Mouse (Mus musculus) embryonic facial prominence, embryonic 12.5 days (tissue): Measurements from ENCODE around the gene Tmprss9. TPM values are rescaled to one million over a fixed set of nuclear protein-coding genes. Genes with fewer than 3 reads are reported as not detected.
A peak's percentile ranks its signal among the peaks of the same experiment; 100 is the strongest.

Experiments
- ATAC-seq: fragments of 200-750 bp; cut with Nextera tagmentation; 2 replicates; pipeline ENCODE4 v1.8.0; 2017; ENCODE audit not compliant: insufficient number of reproducible peaks, insufficient read depth, low FRiP score, low TSS enrichment
- H3K27ac ChIP-seq: fragments of 300-500 bp; sonication (generic); 2 replicates; pipeline ENCODE4 v1.5.1; 2016; ENCODE audit warnings: mild to moderate bottlenecking
- H3K27me3 ChIP-seq: fragments of 300-500 bp; sonication (generic); 2 replicates; pipeline ENCODE4 v1.6.1; 2016; ENCODE audit warnings: mild to moderate bottlenecking, moderate library complexity
- H3K36me3 ChIP-seq: fragments of 300-500 bp; sonication (generic); 2 replicates; pipeline ENCODE4 v1.6.1; 2016; ENCODE audit warnings: mild to moderate bottlenecking
- H3K4me1 ChIP-seq: fragments of 300-500 bp; sonication (generic); 2 replicates; pipeline ENCODE4 v1.6.1; 2016
- H3K4me2 ChIP-seq: fragments of 300-500 bp; sonication (generic); replicated peaks from 2 replicates; pipeline ENCODE4 v1.6.1; 2016; ENCODE audit warnings: mild to moderate bottlenecking, moderate library complexity
- H3K4me3 ChIP-seq: fragments of 300-500 bp; sonication (generic); 2 replicates; pipeline ENCODE4 v1.5.1; 2016; ENCODE audit warnings: mild to moderate bottlenecking
- H3K9ac ChIP-seq: fragments of 300-500 bp; sonication (generic); 2 replicates; pipeline ENCODE4 v1.6.1; 2016; ENCODE audit warnings: mild to moderate bottlenecking, moderate library complexity
- H3K9me3 ChIP-seq: fragments of 300-500 bp; sonication (generic); 2 replicates; pipeline ENCODE4 v1.6.1; 2016; ENCODE audit warnings: mild to moderate bottlenecking, moderate library complexity
- WGBS: fragments of 180-500 bp; shearing (Covaris S2); methylation state at CpG from one replicate; pipeline ENCODE4 v1.1.7; 2016; 5-methylcytosine and 5-hydroxymethylcytosine counted together
- polyA plus RNA-seq: library from polyadenylated mRNA; unstranded; fragments of >200 nt; fragmentation: Nextera tagmentation; extraction: Ambion mirVana; gene quantifications from 2 replicates; pipeline ENCODE4 v1.2.1, GENCODE M21; 2016

Gene Tmprss9
- polyA plus RNA-seq, 1 experiment from 2014 or later = 0.09 TPM

DNA sequence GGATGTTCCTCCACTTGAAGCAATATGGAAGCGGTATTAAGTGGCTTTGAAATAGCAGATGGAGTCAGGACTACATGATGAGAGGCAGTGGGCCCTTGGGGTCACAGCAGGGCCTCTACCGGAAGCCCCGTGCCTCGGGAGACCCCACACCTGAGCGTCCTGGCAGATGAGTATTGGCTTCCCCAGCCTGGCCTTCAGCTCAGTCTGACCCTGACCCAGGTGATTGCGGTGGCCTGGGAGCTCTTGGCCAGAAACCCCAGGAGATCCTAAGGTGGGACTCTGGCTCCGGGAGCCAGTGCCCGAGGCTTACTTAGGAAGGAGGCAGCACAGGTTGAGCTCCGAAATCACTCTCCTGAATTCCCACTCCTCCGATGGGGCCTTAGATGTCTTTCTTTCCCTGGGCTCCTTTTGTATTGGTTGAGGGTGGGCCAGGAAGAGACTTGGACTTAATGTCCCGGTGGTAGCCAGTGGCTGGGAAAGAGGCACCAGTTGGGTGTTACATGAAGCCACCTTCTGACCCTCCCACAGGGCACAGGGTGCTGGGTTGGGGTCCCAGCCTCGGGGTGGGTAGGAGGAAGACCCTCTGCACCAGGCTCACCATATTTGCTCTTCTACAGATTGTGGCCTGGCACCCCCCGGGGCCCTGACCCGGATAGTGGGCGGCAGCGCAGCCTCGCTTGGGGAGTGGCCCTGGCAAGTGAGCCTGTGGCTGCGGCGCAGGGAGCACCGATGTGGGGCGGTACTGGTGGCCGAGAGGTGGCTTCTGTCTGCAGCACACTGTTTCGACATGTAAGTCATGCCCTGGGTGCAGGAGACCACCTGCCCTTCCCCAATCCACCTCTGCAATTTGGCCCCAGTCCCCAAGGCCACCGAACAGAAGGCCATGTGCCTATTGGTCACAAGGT lies 25.2 kb downstream of the Tmprss9 start:
- H3K4me3 ChIP-seq = no peak overlapping the region

GRCm38 (mm10) chr10:80897861-80898510 lies 26.3 kb downstream of the Tmprss9 start:
- H3K9ac ChIP-seq = no peak overlapping the region
- H3K36me3 ChIP-seq = peaks cover 15% of the 10 kb centered on the region
- no peaks in the 10 kb centered on the region for H3K27me3 ChIP-seq
- 36% methylated on average over 41 of the region's 41 CpGs for WGBS
- H3K27ac ChIP-seq = no peak overlapping the region
- no peaks in the 10 kb centered on the region for H3K9me3 ChIP-seq
- peak overlapping the region; percentile 29 for H3K4me2 ChIP-seq
- no peak overlapping the region for H3K4me3 ChIP-seq
- no peak for ATAC-seq
- peaks cover 19% of the 10 kb centered on the region for H3K4me1 ChIP-seq

More for the DNA sequence above, 25.2 kb downstream of the Tmprss9 start:
- Histone ChIP-seq H3K27me3 (no peaks in the 10 kb centered on the region), H3K4me2 (no peak overlapping the region), H3K36me3 (peaks cover 11% of the 10 kb centered on the region; the same call in 1 of the 2 replicates), H3K27ac (no peak overlapping the region), H3K9ac (0 out of 2 replicates have a peak overlapping the region, but pooled peaks have one; percentile 15), H3K4me1 (peaks cover 19% of the 10 kb centered on the region), H3K9me3 (0 out of 2 replicates have a peak, but pooled peaks cover 3% of the 10 kb centered on the region)
- no peak for ATAC-seq
- 70% methylated on average over 24 of the region's 24 CpGs for WGBS

- Histone ChIP-seq H3K4me3 (peak overlapping the region; percentile 86), H3K9ac (0 out of 2 replicates have a peak overlapping the region, but pooled peaks have one; percentile 87), H3K9me3 (no peaks in the 10 kb centered on the region), H3K27ac (no peak overlapping the region), H3K4me1 (peaks cover 19% of the 10 kb centered on the region), H3K27me3 (no peaks in the 10 kb centered on the region), H3K4me2 (peak overlapping the region; percentile 95), H3K36me3 (peaks cover 26% of the 10 kb centered on the region)
- ATAC-seq = no peak
- WGBS = 90% methylated on average over 8 of the region's 8 CpGs
Observed at GRCm38 (mm10) chr10:80899074-80899473, 27.4 kb downstream of the Tmprss9 start.

DNA sequence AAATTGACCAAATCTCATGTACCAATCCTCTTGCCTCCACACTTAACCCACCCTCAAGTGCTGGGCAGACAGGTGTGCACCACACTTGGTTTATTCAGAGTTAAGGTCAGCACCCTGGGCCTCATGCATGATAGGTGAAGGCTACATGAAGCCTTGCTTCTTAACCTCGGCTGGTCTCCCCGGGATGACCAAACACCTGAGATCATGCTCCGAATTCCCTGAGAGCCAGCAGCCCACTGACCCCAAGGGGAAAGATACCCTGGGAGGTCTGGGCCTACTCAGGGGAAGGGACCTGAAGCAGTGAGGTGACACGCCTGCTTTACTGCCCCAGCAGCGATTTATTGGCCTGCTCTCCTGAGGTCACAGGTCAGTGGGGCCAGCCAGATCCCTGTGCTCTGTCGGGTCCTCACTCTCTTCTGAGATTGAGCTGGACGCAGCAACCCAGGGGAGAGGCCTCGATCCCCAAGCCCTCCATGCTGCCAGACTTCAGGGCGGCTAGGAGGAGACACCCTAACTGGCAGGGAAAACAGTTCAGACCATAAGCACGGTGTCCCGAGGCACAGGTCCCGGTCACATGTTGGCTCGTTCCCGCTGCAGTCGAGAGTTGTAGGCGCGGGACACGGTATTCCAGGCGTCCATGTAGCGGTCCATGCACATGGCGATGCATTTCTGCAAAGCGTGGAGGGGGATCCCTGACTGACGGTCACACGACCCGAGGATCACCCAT lies 28.1 kb downstream of the Tmprss9 start:
- Histone ChIP-seq H3K27me3 (no peaks in the 10 kb centered on the region), H3K36me3 (peaks cover 33% of the 10 kb centered on the region), H3K4me1 (peaks cover 19% of the 10 kb centered on the region), H3K4me2 (peak overlapping the region; percentile 95), H3K9ac (peak overlapping the region; percentile 87), H3K4me3 (peak overlapping the region; percentile 86), H3K27ac (peak overlapping the region; percentile 83), H3K9me3 (no peaks in the 10 kb centered on the region)
- WGBS = 11% methylated on average over 25 of the region's 25 CpGs
- 0 out of 2 replicates have a peak, but pooled peaks have one; percentile 0 for ATAC-seq

DNA sequence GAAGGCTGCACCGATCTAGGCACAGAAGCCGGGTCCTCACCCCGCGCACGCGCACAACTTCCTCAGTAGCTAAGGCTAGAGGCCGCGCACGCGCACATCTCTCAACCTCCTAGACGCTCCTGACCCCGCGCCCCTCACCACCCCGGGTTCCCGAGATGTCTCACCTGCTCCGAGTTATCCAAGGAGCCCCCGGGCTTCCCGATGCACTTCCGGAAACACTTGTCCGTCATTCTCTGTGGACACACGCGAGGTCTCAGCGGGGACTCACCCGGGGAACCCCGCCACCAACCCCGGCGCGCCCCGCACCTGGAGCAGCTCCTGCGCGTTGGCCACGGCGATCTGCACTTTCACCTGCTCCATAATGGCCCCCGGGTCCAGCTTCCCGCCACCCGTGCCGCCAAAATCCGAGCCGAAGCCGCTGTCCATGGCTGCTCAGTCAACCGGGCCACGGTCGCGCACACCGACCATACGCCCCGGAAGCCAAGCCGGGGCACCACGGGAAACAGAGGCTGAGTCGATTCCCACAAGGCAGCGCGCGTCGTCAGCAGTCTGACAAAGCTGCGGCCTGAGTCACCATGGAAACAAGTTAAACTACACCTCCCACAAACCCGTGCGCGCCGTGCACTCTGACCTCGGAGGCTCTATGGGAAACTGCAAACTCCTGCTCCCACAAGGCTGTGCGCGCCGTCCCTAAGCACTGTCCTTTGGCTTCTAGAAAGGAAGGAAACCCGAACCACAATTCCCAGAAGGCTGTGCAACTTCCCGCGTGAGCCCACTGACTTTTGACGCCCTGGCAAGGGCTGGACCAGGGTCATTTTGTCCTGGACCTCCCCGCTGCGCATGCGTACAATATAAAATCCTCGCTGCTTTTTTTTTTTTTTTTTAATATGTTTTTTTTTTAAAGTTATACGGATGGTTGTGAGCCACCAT lies 28.9 kb downstream of the Tmprss9 start, which contains the start of gene Timm13:
Gene Timm13, minus strand, starts transcription at position 652 of the 930 bp plus-strand sequence.
- Histone ChIP-seq H3K4me2 (peak within 1 kb of the TSS; percentile 95), H3K27ac (peak within 1 kb of the TSS; percentile 83), H3K9me3 (no peaks in the 10 kb centered on the region), H3K4me1 (peaks cover 19% of the 10 kb centered on the region), H3K4me3 (peak within 1 kb of the TSS; percentile 86), H3K9ac (peak within 1 kb of the TSS; percentile 87), H3K36me3 (peaks cover 41% of the 10 kb centered on the region), H3K27me3 (no peaks in the 10 kb centered on the region)
- ATAC-seq = peak; percentile 91
- under 1% methylated on average over 72 of the region's 72 CpGs for WGBS

GRCm38 (mm10) chr10:80901409-80902272 lies 30.0 kb downstream of the Tmprss9 start:
- Histone ChIP-seq H3K4me1 (peaks cover 19% of the 10 kb centered on the region), H3K4me3 (no peak overlapping the region), H3K27me3 (no peaks in the 10 kb centered on the region), H3K9me3 (no peaks in the 10 kb centered on the region), H3K36me3 (peaks cover 52% of the 10 kb centered on the region), H3K27ac (peak overlapping the region; percentile 55; the same call in 1 of the 2 replicates), H3K4me2 (peak overlapping the region; percentile 95; the same call in 1 of the 2 replicates), H3K9ac (peak overlapping the region; percentile 5; the same call in 1 of the 2 replicates)
- ATAC-seq = no peak
- WGBS = 88% methylated on average over 19 of the region's 19 CpGs

DNA sequence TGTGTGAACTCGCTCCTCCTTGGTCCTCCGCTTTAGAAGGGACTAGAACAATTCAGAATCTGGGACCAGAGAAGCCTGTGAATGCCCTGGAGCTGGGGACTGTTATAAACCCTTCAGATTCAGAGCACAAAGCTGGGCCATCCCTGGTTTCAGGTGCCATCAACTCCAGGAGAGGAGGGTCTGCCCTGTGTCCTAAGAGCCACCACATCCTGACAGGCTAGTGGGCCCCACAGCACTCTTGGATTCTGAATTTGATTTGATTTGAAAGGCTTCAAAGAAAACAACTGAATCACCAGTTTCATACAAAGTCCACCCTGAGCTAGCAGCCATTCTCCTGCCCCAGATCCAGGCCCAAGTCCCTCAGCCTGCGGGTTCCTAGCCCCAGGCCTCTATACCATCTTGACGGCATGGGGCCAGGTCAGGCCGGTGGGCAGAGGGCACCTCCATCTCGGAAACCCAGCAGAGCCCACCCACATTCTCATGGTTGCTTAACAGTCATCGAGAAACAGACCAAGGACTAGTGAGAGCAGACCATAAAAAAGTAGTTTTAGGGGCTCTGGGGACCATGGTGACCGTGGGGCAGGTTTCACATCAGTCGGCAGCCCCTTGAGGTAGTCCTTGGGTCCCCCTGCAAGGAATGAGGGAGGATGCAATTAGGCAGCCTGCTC lies 30.8 kb downstream of the Tmprss9 start:
- Histone ChIP-seq H3K9me3 (no peaks in the 10 kb centered on the region), H3K27ac (no peak overlapping the region), H3K9ac (no peak overlapping the region), H3K27me3 (no peaks in the 10 kb centered on the region), H3K36me3 (peaks cover 57% of the 10 kb centered on the region), H3K4me1 (peaks cover 19% of the 10 kb centered on the region), H3K4me2 (no peak overlapping the region), H3K4me3 (no peak overlapping the region)
- 94% methylated on average over 9 of the region's 9 CpGs for WGBS
- ATAC-seq = no peak

GRCm38 (mm10) chr10:80903282-80903681 lies 31.6 kb downstream of the Tmprss9 start:
- no peak overlapping the region for H3K9ac ChIP-seq
- H3K9me3 ChIP-seq = no peaks in the 10 kb centered on the region
- no peak for ATAC-seq
- no peaks in the 10 kb centered on the region for H3K27me3 ChIP-seq
- no peak overlapping the region for H3K4me2 ChIP-seq
- peaks cover 14% of the 10 kb centered on the region for H3K4me1 ChIP-seq
- 86% methylated on average over 10 of the region's 10 CpGs for WGBS
- no peak overlapping the region for H3K27ac ChIP-seq
- H3K36me3 ChIP-seq = peaks cover 65% of the 10 kb centered on the region
- H3K4me3 ChIP-seq = no peak overlapping the region

DNA sequence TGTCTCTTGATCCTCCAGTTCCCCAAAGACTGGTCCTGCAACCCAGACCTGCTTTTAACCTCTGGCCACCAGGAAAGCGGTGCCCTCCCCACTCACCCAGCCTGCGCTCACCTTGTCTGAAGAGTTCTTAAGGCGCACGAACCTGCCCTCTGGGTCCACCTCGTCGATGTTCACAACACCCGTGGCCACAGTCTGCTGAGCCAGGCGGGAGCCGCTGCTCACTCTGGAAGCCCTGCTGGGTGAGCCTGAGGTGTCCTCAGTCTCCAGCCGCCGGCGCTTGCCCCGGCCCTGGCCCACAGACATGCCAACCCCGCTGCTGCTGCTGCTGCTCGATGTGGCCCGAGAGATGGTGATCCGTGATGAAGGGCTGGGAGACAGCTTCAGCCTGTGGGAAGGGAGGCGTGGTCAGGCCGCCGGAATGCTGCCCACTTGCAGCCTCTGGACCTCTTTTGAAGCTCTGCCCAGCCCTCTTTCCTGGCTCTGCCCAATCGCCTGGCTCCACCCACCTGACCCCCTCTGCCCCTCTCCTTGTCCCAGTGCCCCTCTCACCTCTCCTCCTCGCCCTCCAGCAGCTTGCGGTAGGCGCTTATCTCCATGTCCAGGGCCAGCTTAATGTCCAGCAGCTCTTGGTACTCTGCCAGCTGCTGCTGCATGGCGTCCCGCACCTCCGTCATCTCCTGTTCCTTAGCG lies 32.5 kb downstream of the Tmprss9 start:
- Histone ChIP-seq H3K4me3 (no peak overlapping the region), H3K9me3 (no peaks in the 10 kb centered on the region), H3K27ac (no peak overlapping the region), H3K36me3 (peaks cover 69% of the 10 kb centered on the region), H3K9ac (no peak overlapping the region), H3K4me1 (peaks cover 12% of the 10 kb centered on the region), H3K4me2 (no peak overlapping the region), H3K27me3 (no peaks in the 10 kb centered on the region)
- no peak for ATAC-seq
- 89% methylated on average over 28 of the region's 28 CpGs for WGBS
